8 mouse cellular contexts compared by ENCODE assay signal in the genomic region with DNA sequence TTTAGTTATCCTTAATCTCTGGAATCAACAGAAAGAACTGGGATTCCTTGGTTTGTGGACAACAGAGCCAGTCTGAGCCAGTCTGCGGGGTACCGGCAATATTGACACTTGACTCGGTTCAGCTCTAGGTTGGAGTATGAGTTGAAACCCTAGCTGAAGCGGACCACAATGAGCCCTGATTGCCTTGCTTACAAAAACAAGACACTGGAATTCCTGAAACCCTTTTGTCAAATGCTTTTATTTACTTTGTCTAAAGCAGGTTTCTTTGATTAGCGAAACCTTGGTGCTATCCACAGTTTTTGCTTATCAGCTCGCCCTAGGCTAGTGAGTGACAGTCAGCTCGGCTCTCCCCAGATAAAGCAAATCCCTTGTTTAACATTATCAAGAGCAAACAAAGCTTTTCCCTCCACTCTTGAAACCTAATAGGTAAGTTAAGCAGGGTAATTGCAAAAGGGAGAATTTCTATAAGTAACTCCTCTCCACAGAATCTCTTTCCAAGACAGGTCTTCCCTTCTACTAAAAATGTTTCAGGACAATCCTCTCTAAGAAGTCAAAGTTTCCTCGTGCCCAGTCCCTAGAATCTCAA.
DNase-seq lines count a peak whose midpoint lies in the region; ATAC-seq lines count a peak whose summit lies in the region.
"Had no signal": no experiment of that assay in that cellular context is flagged by ENCODE, and none has a peak within 500 bp of the region (broad histone marks: within the 10 kb centered on the region; RNA-seq: fewer than 3 reads in every experiment).

No protein-coding gene starts in this region.

- WGBS in lung, embryonic 15.5 days, result 28% methylated on average over 8 of the region's 8 CpGs
- 4% methylated on average over 8 of the region's 8 CpGs for WGBS in forebrain, embryonic 11.5 days
- WGBS in limb, embryonic 10.5 days, result 4% methylated on average over 8 of the region's 8 CpGs
- WGBS in stomach, embryonic 15.5 days, result 19% methylated on average over 8 of the region's 8 CpGs

- H3K9ac ChIP-seq in lung, embryonic 15.5 days, result no peak overlapping the region
- no peak overlapping the region for H3K9ac ChIP-seq in forebrain, embryonic 11.5 days (ENCODE audit: low read length)
- H3K9ac ChIP-seq in stomach, embryonic 15.5 days, result no peak overlapping the region

- ATAC-seq in lung, embryonic 15.5 days (ENCODE audit: borderline replicate concordance, extremely low read depth, low FRiP score, low TSS enrichment), result no peak
- no peak for ATAC-seq in forebrain, embryonic 11.5 days (replicated peaks; ENCODE audit: low FRiP score)
- no peak for ATAC-seq in stomach, embryonic 15.5 days (ENCODE audit: insufficient read depth, low FRiP score, low read depth)

- peaks cover 13% of the 10 kb centered on the region for H3K4me1 ChIP-seq in lung, embryonic 15.5 days
- H3K4me1 ChIP-seq in forebrain, embryonic 11.5 days (replicated peaks; ENCODE audit: control insufficient read depth, insufficient read depth, low read length), result no peaks in the 10 kb centered on the region
- H3K4me1 ChIP-seq in limb, embryonic 10.5 days, result peaks cover 38% of the 10 kb centered on the region
- H3K4me1 ChIP-seq in stomach, embryonic 15.5 days, result no peaks in the 10 kb centered on the region; the same call in 1 of the 2 replicates

- peak overlapping the region; percentile 53 for H3K4me3 ChIP-seq in lung, embryonic 15.5 days
- peak overlapping the region; percentile 0; the same call in 1 of the 2 replicates for H3K4me3 ChIP-seq in forebrain, embryonic 11.5 days (ENCODE audit: low read depth, low read length)
- H3K4me3 ChIP-seq in limb, embryonic 10.5 days, result peak overlapping the region; percentile 71
- H3K4me3 ChIP-seq in stomach, embryonic 15.5 days (replicated peaks), result peak overlapping the region; percentile 54

- no peaks in the 10 kb centered on the region for H3K36me3 ChIP-seq in lung, embryonic 15.5 days
- H3K36me3 ChIP-seq in forebrain, embryonic 11.5 days (ENCODE audit: control insufficient read depth, insufficient read depth, low read length), result no peaks in the 10 kb centered on the region
- H3K36me3 ChIP-seq in limb, embryonic 10.5 days, result no peaks in the 10 kb centered on the region
- no peaks in the 10 kb centered on the region for H3K36me3 ChIP-seq in stomach, embryonic 15.5 days

- no peak for DNase-seq in lung, postnatal 10 days
- DNase-seq in forebrain, embryonic 11.5 days (ENCODE audit: low spot score), result no peak
- DNase-seq in limb, embryonic 10.5 days (ENCODE audit: low spot score), result peak; percentile 35
- no peak for DNase-seq in thymus, postnatal 36 days
- no peak for DNase-seq in spleen, postnatal 4 days (ENCODE audit: low spot score in 2 of 2)
- DNase-seq: cerebellum, adult 9-11 months had no signal

- H3K27ac ChIP-seq in lung, embryonic 15.5 days, result no peak overlapping the region; the same call in 1 of the 2 replicates
- no peak overlapping the region for H3K27ac ChIP-seq in forebrain, embryonic 11.5 days (ENCODE audit: low read depth, low read length)
- peak overlapping the region; percentile 32 for H3K27ac ChIP-seq in limb, embryonic 10.5 days
- peak overlapping the region; percentile 51 for H3K27ac ChIP-seq in stomach, embryonic 15.5 days

- H3K27me3 ChIP-seq in lung, embryonic 15.5 days, result no peaks in the 10 kb centered on the region
- H3K27me3 ChIP-seq in forebrain, embryonic 11.5 days (ENCODE audit: control insufficient read depth, insufficient read depth, low read length), result peaks cover 4% of the 10 kb centered on the region; the same call in 1 of the 2 replicates
- peaks cover 8% of the 10 kb centered on the region; the same call in 1 of the 2 replicates for H3K27me3 ChIP-seq in limb, embryonic 10.5 days (ENCODE audit: low read depth, poor library complexity, severe bottlenecking)
- H3K27me3 ChIP-seq in stomach, embryonic 15.5 days (replicated peaks), result no peaks in the 10 kb centered on the region

- no peaks in the 10 kb centered on the region for H3K9me3 ChIP-seq in lung, embryonic 15.5 days
- no peaks in the 10 kb centered on the region for H3K9me3 ChIP-seq in forebrain, embryonic 11.5 days (ENCODE audit: control insufficient read depth, low read length)
- H3K9me3 ChIP-seq in limb, embryonic 10.5 days (replicated peaks), result no peaks in the 10 kb centered on the region
- H3K9me3 ChIP-seq in stomach, embryonic 15.5 days, result no peaks in the 10 kb centered on the region

- H3K4me2 ChIP-seq in lung, embryonic 15.5 days, result peak overlapping the region; percentile 81
- H3K4me2 ChIP-seq in forebrain, embryonic 11.5 days (ENCODE audit: low read depth, low read length, severe bottlenecking), result 0 out of 2 replicates have a peak overlapping the region, but pooled peaks have one; percentile 15
- H3K4me2 ChIP-seq in stomach, embryonic 15.5 days, result peak overlapping the region; percentile 74

Comparison
In these comparisons a context has a peak if more than half of its experiments do, and no peak if none do; other contexts are left out.
1. H3K27ac ChIP-seq: peak in limb, embryonic 10.5 days (single experiment) and stomach, embryonic 15.5 days (single experiment); none in lung, embryonic 15.5 days (single experiment) and forebrain, embryonic 11.5 days (single experiment).
2. H3K4me2 ChIP-seq: peak in every context shown above with its lines; median percentile 81 in lung, embryonic 15.5 days; 74 in stomach, embryonic 15.5 days; 15 in forebrain, embryonic 11.5 days.
3. H3K4me3 ChIP-seq: peak in every context shown above with its lines; median percentile 71 in limb, embryonic 10.5 days; 54 in stomach, embryonic 15.5 days; 53 in lung, embryonic 15.5 days; 0 in forebrain, embryonic 11.5 days.